Mouse (Mus musculus) hematopoietic multipotent progenitor cell, adult 10-12 weeks (in vitro differentiated cells): ENCODE results near the gene Itgb4. TPM values are rescaled to one million over a fixed set of nuclear protein-coding genes. Genes with fewer than 3 reads are reported as not detected.

Source experiments
- polyA plus RNA-seq: library from polyadenylated mRNA; stranded (reverse); fragments of >175 nt; gene quantifications from 2 replicates; pipeline ENCODE4 v1.2.3, GENCODE M21; 2012; ENCODE audit warnings: low replicate concordance

Itgb4 gene
- polyA plus RNA-seq: 0.18 and 0.31 TPM in 2 replicates

GRCm38 (mm10) chr11:115974309-115975082, at the start of gene Itgb4:
TSS of gene Itgb4 (plus strand) at chr11:115974709.

GRCm38 (mm10) chr11:115933108-115933746, 41.3 kb upstream of the Itgb4 start, which contains the start of the genes Sap30bp and Recql5:
TSS of gene Sap30bp (plus strand) at chr11:115933282.
TSS of gene Recql5 (minus strand) at chr11:115933477.

GRCm38 (mm10) chr11:116012262-116012947, 37.9 kb downstream of the Itgb4 start, which contains the start of gene Galk1:
TSS of gene Galk1 (minus strand) at chr11:116012719.

GRCm38 (mm10) chr11:116027756-116028155, 53.2 kb downstream of the Itgb4 start, which contains the start of gene H3f3b:
TSS of gene H3f3b (minus strand) at chr11:116027962.

DNA sequence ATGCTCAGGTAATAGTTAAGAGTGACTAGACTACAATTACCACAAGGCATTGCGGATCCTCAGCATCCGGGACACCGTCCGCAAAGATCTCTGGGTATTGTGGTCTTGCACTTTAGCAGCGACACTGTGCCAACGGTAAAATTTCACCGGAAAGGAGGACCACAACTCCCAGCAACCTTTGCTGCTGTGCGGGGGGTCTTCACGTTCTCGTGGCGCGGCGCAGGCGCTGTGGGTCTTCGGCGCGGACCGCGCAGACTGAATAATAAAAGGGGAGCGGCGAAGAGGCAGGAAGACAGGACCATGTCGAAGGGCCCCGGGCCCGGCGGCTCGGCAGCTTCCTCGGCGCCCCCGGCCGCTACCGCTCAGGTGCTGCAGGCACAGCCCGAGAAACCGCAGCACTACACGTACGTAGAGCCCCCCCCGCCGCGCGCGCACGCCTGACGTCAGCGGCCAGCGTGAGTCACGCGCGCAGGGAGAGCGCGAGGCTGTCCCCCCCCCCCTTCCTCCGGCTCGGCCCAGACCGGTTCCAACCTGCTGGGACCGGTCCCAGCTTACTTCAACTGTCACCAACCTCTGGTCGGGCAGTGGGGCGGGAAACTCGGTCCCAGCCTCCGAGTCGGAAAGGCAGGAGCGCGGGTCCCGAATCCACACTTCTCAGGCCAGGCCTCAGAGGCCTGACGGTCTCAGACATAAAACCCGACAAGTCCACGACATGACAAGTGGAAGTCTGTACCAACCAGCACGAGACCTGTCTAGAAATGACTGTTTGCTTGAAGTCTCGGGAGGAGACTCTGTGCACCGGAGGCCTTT, 55.8 kb downstream of the Itgb4 start, which contains the start of gene Unk:
TSS of gene Unk (plus strand) at position 235 of the 810 bp plus-strand sequence.

Other genes starting within 250 kb of the Itgb4 start
- 59.6 and 65.3 TPM in 2 replicates for gene Tmem94, start 209.3 kb upstream of the Itgb4 start, polyA plus RNA-seq
- 11.7 and 18.4 TPM in 2 replicates for gene Caskin2, start 161.1 kb upstream of the Itgb4 start, polyA plus RNA-seq
- gene Tsen54, start 160.0 kb upstream of the Itgb4 start, polyA plus RNA-seq: 40.7 and 86.6 TPM in 2 replicates
- 57.0 and 71.0 TPM in 2 replicates for gene Llgl2, start 150.7 kb upstream of the Itgb4 start, polyA plus RNA-seq
- 0.19 and 0.26 TPM in 2 replicates for gene Myo15b, start 116.3 kb upstream of the Itgb4 start, polyA plus RNA-seq
- 5.0 and 7.0 TPM in 2 replicates for gene Smim5, start 74.7 kb upstream of the Itgb4 start, polyA plus RNA-seq
- gene Smim6, start 62.7 kb upstream of the Itgb4 start, polyA plus RNA-seq: 0.29 TPM in 1 of 2 replicates, not detected in the other
- 15.9 and 37.4 TPM in 2 replicates for gene Sap30bp, start 41.4 kb upstream of the Itgb4 start, polyA plus RNA-seq
- 24.4 and 46.6 TPM in 2 replicates for gene Recql5, start 41.2 kb upstream of the Itgb4 start, polyA plus RNA-seq
- gene Galk1, start 38.0 kb downstream of the Itgb4 start, polyA plus RNA-seq: 21.0 and 29.6 TPM in 2 replicates
- 458 and 1,037 TPM in 2 replicates for gene H3f3b, start 53.3 kb downstream of the Itgb4 start, polyA plus RNA-seq
- 65.3 and 71.0 TPM in 2 replicates for gene Unk, start 55.6 kb downstream of the Itgb4 start, polyA plus RNA-seq
- 139 and 389 TPM in 2 replicates for gene Unc13d, start 103.3 kb downstream of the Itgb4 start, polyA plus RNA-seq
- gene Wbp2, start 112.3 kb downstream of the Itgb4 start, polyA plus RNA-seq: 508 and 688 TPM in 2 replicates
- 5.8 and 8.8 TPM in 2 replicates for gene Trim47, start 152.5 kb downstream of the Itgb4 start, polyA plus RNA-seq
- gene Trim65, start 156.4 kb downstream of the Itgb4 start, polyA plus RNA-seq: 10.8 and 13.2 TPM in 2 replicates
- 62.8 and 112 TPM in 2 replicates for gene Mrpl38, start 164.2 kb downstream of the Itgb4 start, polyA plus RNA-seq
- 14.2 and 19.6 TPM in 2 replicates for gene Fbf1, start 193.5 kb downstream of the Itgb4 start, polyA plus RNA-seq
- 97.8 and 110 TPM in 2 replicates for gene Ten1, start 224.1 kb downstream of the Itgb4 start, polyA plus RNA-seq
- 2.6 and 2.8 TPM in 2 replicates for gene Acox1, start 224.3 kb downstream of the Itgb4 start, polyA plus RNA-seq